Mouse (Mus musculus): ENCODE results near the gene Rnf216. TPM values are rescaled to one million over a fixed set of nuclear protein-coding genes. Genes with fewer than 3 reads are reported as not detected.

Rnf216 gene
- polyA plus RNA-seq, 1 experiment from 2014 or later = 46.9 TPM

DNA sequence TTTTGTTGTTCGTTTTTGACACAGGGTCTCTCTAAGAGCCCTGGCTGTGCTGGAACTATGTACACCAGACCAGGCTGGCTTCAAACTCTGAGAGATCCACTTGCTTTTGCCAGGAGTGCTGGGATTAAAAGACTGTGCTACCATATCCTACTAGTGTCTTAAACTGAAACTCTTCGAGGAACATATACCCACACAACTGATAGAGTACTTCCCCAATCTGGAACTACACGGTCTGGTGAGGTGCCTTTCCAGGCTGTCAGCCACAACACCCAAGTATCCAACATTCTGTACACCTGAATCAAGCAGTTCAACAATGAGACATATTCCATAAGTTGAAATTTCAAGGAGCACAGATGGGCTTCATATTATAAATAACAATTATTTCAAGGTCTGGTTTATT lies 79.5 kb downstream of the Rnf216 start:
- Histone ChIP-seq H3K4me2 (no peak overlapping the region), H3K36me3 (peaks cover 16% of the 10 kb centered on the region), H3K9me3 (replicated peaks) (no peaks in the 10 kb centered on the region), H3K9ac (no peak overlapping the region), H3K27ac (no peak overlapping the region), H3K4me1 (peaks cover 24% of the 10 kb centered on the region), H3K27me3 (no peaks in the 10 kb centered on the region), H3K4me3 (replicated peaks) (no peak overlapping the region)
- ATAC-seq (replicated peaks; ENCODE audit: low FRiP score) = no peak
- WGBS = 80% methylated on average over 3 of the region's 3 CpGs

DNA sequence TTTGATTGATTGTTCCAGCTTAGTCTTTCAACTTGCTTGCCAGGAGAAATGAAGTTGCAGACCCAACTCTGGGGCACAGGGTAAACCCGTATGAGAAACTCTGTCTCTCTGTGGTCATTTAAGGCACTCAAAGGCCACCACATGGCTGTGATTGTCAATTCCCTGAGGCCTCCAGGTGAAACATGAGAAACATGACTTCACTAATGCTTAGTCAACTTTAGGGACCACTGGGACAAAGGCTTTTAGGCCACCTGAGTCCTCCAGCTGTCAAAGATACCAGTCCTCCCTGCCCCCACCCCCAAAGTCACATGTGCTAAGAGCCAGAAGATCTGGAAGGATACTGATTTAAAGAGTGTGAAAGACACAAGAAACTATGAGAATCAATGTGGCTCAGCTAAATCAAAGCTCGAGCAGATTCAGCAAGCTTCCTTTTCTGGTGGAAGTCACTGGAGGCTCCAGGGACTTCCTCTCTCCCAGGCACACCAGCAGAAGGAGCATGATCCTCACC lies 80.1 kb downstream of the Rnf216 start:
- no peak for ATAC-seq (replicated peaks; ENCODE audit: low FRiP score)
- Histone ChIP-seq H3K4me2 (no peak overlapping the region), H3K4me3 (replicated peaks) (no peak overlapping the region), H3K36me3 (peaks cover 22% of the 10 kb centered on the region), H3K9me3 (replicated peaks) (no peaks in the 10 kb centered on the region), H3K27ac (no peak overlapping the region), H3K4me1 (peaks cover 24% of the 10 kb centered on the region), H3K9ac (no peak overlapping the region), H3K27me3 (no peaks in the 10 kb centered on the region)
- 38% methylated on average over 2 of the region's 2 CpGs for WGBS

DNA sequence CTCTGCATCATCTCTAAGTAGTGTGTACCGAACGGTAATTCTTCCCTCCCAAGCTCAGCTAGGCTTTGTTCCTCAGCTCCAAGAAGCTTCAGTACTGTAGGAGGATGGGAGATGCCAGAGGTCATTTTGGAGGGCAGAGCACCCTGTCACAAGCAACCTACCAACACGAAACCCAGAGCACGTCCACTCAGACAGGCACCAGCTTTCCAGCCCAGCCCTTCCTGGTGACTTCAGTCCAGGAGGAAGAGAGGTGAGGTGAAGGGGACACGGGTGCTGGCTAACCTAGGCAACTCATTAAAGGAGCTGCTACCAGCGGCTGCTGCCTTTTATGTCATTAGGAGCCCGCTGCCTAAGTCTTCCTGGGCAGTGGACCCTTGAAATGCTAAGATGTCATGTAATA lies 81.1 kb downstream of the Rnf216 start:
- no peak for ATAC-seq (replicated peaks; ENCODE audit: low FRiP score)
- Histone ChIP-seq H3K36me3 (peaks cover 32% of the 10 kb centered on the region), H3K27me3 (no peaks in the 10 kb centered on the region), H3K4me2 (no peak overlapping the region), H3K4me1 (peaks cover 24% of the 10 kb centered on the region), H3K27ac (peak overlapping the region; percentile 59), H3K4me3 (replicated peaks) (no peak overlapping the region), H3K9me3 (replicated peaks) (no peaks in the 10 kb centered on the region), H3K9ac (no peak overlapping the region)
- 19% methylated on average over 7 of the region's 7 CpGs for WGBS

DNA sequence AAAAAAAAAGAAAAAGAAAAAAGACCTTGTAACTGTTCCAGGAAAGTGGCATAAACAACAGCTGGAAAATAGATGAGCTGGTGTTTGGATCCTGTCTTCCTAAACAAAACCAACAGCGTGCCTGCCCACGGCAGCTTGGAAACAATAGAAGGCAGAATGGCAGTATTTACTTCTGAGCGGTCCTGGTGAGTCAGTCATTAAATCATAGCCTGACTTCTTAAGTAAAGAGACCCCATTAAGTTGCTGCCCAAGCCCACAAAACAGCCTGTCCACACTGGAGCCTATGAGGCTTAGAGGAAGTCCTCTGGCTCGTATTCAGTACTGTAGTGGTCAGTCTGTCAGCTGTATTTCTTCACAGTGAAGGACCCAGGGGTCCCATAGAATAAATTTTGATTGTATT lies 81.6 kb downstream of the Rnf216 start:
- H3K9ac ChIP-seq = no peak overlapping the region
- H3K4me1 ChIP-seq = peaks cover 24% of the 10 kb centered on the region
- WGBS = 17% methylated on average over 4 of the region's 4 CpGs
- H3K4me2 ChIP-seq = no peak overlapping the region
- ATAC-seq (replicated peaks; ENCODE audit: low FRiP score) = no peak
- peak overlapping the region; percentile 59 for H3K27ac ChIP-seq
- H3K27me3 ChIP-seq = no peaks in the 10 kb centered on the region
- H3K4me3 ChIP-seq (replicated peaks) = no peak overlapping the region
- H3K36me3 ChIP-seq = peaks cover 37% of the 10 kb centered on the region
- no peaks in the 10 kb centered on the region for H3K9me3 ChIP-seq (replicated peaks)

DNA sequence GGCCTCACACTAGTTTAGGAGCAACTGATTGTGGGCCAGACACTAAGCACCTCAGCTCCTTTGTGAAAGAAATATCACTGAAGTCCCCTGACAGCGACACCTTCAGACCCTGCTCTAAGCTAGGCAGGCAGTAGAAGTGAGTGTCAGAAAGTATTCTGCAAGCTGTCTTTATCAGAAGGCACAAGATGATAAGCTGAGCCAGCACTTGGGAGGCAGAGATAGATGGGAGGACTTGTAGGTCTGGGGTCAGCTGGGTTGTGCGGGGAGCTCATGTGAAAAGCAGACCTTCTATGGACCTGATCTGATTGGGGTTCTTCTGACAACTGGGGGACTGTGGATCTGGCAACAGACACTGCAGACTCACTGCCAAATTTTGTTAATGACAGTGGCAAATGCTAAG lies 88.9 kb downstream of the Rnf216 start:
- Histone ChIP-seq H3K4me1 (no peaks in the 10 kb centered on the region), H3K27me3 (no peaks in the 10 kb centered on the region), H3K9ac (no peak overlapping the region), H3K4me2 (no peak overlapping the region), H3K4me3 (replicated peaks) (no peak overlapping the region), H3K27ac (no peak overlapping the region), H3K9me3 (replicated peaks) (no peaks in the 10 kb centered on the region), H3K36me3 (peaks cover 84% of the 10 kb centered on the region)
- ATAC-seq (replicated peaks; ENCODE audit: low FRiP score) = no peak
- WGBS = 94% methylated on average over 2 of the region's 2 CpGs

DNA sequence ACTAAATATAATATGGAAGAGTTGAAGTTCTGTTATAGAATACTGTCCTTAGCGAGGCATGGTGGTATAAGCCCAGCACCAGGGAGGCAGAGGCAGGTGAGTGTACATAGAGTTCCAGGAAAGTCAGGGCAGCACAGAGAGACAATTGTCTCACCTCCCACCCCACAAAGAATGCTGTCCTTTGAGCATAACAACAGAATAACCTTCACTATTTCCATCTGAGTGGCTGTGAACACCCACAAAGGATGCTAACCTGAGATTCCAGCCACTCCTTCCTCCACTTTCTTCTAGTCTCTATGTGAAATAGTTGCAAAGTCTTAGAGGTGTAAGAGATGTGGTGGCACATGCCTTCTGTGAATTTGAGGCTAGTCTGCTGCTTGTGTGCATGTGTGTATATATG lies 89.8 kb downstream of the Rnf216 start:
- no peak for ATAC-seq (replicated peaks; ENCODE audit: low FRiP score)
- Histone ChIP-seq H3K9me3 (replicated peaks) (no peaks in the 10 kb centered on the region), H3K4me3 (replicated peaks) (no peak overlapping the region), H3K4me2 (no peak overlapping the region), H3K9ac (no peak overlapping the region), H3K4me1 (no peaks in the 10 kb centered on the region), H3K36me3 (peaks cover 81% of the 10 kb centered on the region), H3K27ac (no peak overlapping the region), H3K27me3 (no peaks in the 10 kb centered on the region)
- 100% methylated on average over 1 of the region's 1 CpGs for WGBS

DNA sequence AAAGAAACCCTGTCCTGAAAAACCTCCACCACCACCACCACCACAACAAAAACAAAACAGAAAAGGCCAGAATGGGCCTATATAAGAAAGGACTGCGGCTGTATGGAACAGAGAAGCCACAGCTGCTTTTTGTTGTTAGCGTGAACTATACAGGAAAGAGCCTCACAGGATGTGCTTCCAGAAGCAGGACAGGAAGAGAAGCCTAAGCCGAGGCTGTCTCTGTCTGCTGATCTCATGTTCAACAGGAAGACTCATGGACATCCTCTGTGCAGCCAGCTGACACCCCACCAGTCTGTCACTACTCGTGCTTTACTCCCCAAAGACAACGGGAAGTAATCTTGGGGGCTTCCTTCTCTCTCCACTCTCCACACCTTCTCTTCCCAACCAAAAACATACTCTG lies 95.4 kb downstream of the Rnf216 start:
- Histone ChIP-seq H3K4me2 (no peak overlapping the region), H3K4me1 (no peaks in the 10 kb centered on the region), H3K9me3 (replicated peaks) (no peaks in the 10 kb centered on the region), H3K27ac (peak overlapping the region; percentile 24; the same call in 1 of the 2 replicates), H3K27me3 (no peaks in the 10 kb centered on the region), H3K36me3 (peaks cover 76% of the 10 kb centered on the region), H3K9ac (no peak overlapping the region), H3K4me3 (replicated peaks) (no peak overlapping the region)
- ATAC-seq (replicated peaks; ENCODE audit: low FRiP score) = no peak
- 68% methylated on average over 5 of the region's 5 CpGs for WGBS

DNA sequence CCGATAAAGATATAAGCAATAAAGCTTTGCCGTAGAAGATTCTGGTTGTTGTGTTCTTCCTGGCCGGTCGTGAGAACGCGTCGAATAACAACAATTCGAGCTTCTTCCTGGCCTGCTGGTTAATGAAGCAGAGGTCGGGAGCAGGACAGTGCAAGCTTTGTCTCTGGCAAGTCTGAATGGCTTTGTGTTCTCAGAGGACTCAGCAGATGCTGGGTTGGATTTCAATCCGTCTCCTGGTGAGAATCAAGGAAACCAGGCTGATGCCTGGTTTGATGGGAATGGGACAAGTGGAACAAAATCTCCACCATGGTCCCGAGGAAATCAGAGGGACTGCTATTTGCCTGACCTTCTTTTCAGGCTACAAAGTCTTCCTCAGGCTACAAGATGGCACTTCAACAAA lies 103.4 kb downstream of the Rnf216 start:
- Histone ChIP-seq H3K4me2 (no peak overlapping the region), H3K36me3 (peaks cover 53% of the 10 kb centered on the region), H3K4me3 (replicated peaks) (no peak overlapping the region), H3K27ac (no peak overlapping the region), H3K4me1 (no peaks in the 10 kb centered on the region), H3K27me3 (no peaks in the 10 kb centered on the region), H3K9me3 (replicated peaks) (no peaks in the 10 kb centered on the region), H3K9ac (no peak overlapping the region)
- 80% methylated on average over 11 of the region's 11 CpGs for WGBS
- ATAC-seq (replicated peaks; ENCODE audit: low FRiP score) = no peak

DNA sequence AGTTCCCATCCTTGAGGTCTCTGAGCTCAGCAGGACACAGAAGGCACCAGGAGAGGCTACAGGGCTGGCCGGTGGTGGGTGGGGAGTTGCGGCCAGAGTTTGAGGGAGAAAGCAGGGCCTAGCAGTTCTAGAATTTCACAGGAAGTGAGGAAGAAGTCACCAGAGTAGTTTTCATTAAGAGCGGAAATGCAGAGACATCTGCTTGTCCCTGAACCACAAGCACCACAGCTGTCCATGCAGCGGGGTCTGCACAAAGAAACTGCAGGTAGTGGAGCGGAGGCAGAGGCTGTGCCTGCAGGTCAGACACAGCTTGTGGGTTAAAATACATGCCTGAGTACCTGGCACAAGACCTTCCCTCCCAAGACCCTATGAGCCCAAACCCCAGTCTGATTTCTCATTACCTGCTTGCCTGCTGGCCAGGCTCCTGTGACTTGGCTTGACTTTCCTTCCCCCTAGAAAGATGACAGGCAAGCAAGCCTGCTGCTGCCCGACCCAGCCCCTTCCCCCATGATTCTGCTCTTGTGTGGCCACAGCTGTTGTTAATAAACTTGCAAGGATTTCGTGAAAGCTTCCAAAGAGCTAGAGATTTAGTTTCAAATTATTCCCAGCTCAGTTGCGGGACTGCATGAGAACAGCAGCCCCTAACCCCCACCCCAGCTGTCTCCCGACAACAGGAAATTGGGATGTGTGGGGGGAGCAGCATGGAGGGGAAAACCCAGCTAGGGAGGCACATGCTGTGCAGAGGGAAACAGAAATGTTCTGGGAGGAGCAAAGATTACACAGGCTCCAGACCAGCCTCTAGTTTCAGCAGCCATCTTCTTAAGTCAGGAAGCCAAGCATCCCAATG lies 111.9 kb downstream of the Rnf216 start:
- Histone ChIP-seq H3K9me3 (replicated peaks) (no peaks in the 10 kb centered on the region), H3K27me3 (no peaks in the 10 kb centered on the region), H3K4me2 (peak overlapping the region; percentile 46), H3K9ac (no peak overlapping the region; the same call in 1 of the 2 replicates), H3K4me1 (peaks cover 54% of the 10 kb centered on the region), H3K4me3 (replicated peaks) (no peak overlapping the region), H3K36me3 (peaks cover 12% of the 10 kb centered on the region), H3K27ac (peak overlapping the region; percentile 98)
- WGBS = 25% methylated on average over 9 of the region's 9 CpGs
- peak; percentile 88 for ATAC-seq (replicated peaks; ENCODE audit: low FRiP score)

DNA sequence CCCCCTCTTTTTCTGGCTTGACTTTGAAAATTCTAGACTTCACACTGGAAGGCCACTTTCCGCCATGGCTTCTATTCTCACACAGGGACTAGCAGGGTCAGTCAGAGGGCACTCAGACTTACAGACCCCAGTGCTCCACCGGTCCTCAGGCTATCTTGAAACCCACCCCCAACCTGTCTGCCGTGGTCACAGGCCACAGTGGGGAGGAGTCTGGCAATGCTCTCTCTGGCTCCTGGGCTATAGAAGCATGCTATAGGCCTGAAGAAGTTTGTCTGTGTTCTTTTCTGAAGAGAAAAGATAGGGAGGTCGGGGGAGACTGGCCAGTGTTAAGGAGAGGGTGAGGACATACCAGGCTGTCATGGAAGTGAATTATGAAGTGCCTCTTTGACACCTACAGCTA lies 112.7 kb downstream of the Rnf216 start:
- WGBS = 31% methylated on average over 4 of the region's 4 CpGs
- no peak overlapping the region for H3K4me3 ChIP-seq (replicated peaks)

DNA sequence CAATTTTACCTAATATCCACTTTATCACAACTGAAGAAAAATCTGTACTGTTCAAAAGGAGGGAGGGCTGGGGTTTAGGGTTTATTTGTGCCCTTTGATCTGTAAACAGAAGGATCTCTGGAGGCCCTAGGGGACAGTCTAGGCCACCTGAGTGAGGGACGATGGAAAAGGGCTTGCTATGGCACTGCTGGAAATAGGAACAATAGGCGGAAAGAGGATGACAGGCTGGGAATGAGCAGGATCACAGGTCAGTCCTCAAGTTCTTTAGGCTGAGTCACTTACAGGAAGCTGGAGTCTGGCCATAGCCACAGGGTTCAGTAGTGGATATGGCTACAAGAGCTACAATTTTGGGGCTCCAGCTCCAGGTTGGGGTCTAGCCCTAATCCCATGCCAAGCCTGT lies 114.6 kb downstream of the Rnf216 start:
- WGBS = 33% methylated on average over 2 of the region's 2 CpGs
- Histone ChIP-seq H3K4me2 (no peak overlapping the region), H3K9me3 (replicated peaks) (no peaks in the 10 kb centered on the region), H3K36me3 (peaks cover 23% of the 10 kb centered on the region; the same call in 1 of the 2 replicates), H3K27ac (peak overlapping the region; percentile 73), H3K27me3 (no peaks in the 10 kb centered on the region), H3K4me3 (replicated peaks) (no peak overlapping the region), H3K9ac (no peak overlapping the region), H3K4me1 (peaks cover 52% of the 10 kb centered on the region)
- ATAC-seq (replicated peaks; ENCODE audit: low FRiP score) = no peak

More for the DNA sequence above, 112.7 kb downstream of the Rnf216 start:
- Histone ChIP-seq H3K36me3 (peaks cover 12% of the 10 kb centered on the region), H3K9ac (no peak overlapping the region), H3K9me3 (replicated peaks) (no peaks in the 10 kb centered on the region), H3K4me2 (no peak overlapping the region; the same call in 1 of the 2 replicates), H3K27ac (peak overlapping the region; percentile 98), H3K4me1 (peaks cover 54% of the 10 kb centered on the region), H3K27me3 (no peaks in the 10 kb centered on the region)
- ATAC-seq (replicated peaks; ENCODE audit: low FRiP score) = no peak

DNA sequence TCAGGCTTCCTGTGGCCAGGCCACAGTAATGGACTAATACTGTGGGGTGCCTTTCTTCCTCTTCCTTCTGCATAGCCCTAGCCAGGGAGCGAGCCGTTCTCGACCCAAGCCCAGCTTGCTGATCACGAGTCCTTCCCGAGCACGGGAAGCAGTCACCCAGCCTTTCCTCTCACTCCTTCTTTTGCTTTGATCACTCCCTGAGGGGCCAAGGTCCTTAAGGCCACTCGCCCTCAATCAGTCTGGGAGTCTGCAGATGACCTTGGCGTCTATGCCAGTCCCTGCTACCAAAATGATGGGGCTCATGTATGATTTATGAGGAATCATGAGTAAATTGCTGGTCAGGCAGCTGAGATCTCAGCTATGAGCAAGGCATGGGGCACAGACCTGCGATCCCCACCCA lies 115.3 kb downstream of the Rnf216 start:
- no peak for ATAC-seq (replicated peaks; ENCODE audit: low FRiP score)
- H3K4me1 ChIP-seq = peaks cover 46% of the 10 kb centered on the region
- 51% methylated on average over 9 of the region's 9 CpGs for WGBS
- H3K27ac ChIP-seq = peak overlapping the region; percentile 73
- H3K4me2 ChIP-seq = no peak overlapping the region
- no peaks in the 10 kb centered on the region for H3K9me3 ChIP-seq (replicated peaks)
- H3K9ac ChIP-seq = no peak overlapping the region
- peaks cover 29% of the 10 kb centered on the region for H3K36me3 ChIP-seq
- H3K27me3 ChIP-seq = no peaks in the 10 kb centered on the region
- no peak overlapping the region for H3K4me3 ChIP-seq (replicated peaks)

Data from kidney, embryonic 15.5 days (tissue).